Mouse (Mus musculus) stomach, embryonic 16.5 days (tissue): ENCODE measurements at regions not wholly inside any gene's neighbourhood (a gene's known extent, or its start where the extent isn't known, plus 50 kb on each side); places are given as distances from the start of the nearest gene placed in this dataset.
A peak's percentile ranks its signal among the peaks of the same experiment; 100 is the strongest.

Experiments
- ATAC-seq: fragments of 200-750 bp; cut with Nextera tagmentation; 2 replicates; pipeline ENCODE4 v1.8.0; 2017; ENCODE audit warnings: moderate number of reproducible peaks, moderate TSS enrichment; ENCODE audit not compliant: insufficient read depth, low FRiP score
- H3K27ac ChIP-seq: fragments of 300-500 bp; sonication (generic); 2 replicates; pipeline ENCODE4 v1.5.1; 2014; ENCODE audit warnings: low read length
- H3K27me3 ChIP-seq: fragments of 300-500 bp; sonication (generic); 2 replicates; pipeline ENCODE4 v1.6.1; 2014; ENCODE audit warnings: low read length, control low read depth, mixed read lengths; ENCODE audit not compliant: control insufficient read depth, insufficient read depth
- H3K36me3 ChIP-seq: fragments of 300-500 bp; sonication (generic); 2 replicates; pipeline ENCODE4 v1.6.1; 2014; ENCODE audit warnings: low read length; ENCODE audit not compliant: control insufficient read depth, insufficient read depth
- H3K4me1 ChIP-seq: fragments of 300-500 bp; sonication (generic); 2 replicates; pipeline ENCODE4 v1.6.1; 2014; ENCODE audit warnings: low read length, control low read depth, mixed read lengths; ENCODE audit not compliant: control insufficient read depth, insufficient read depth
- H3K4me2 ChIP-seq: fragments of 300-500 bp; sonication (generic); 2 replicates; pipeline ENCODE4 v1.6.1; 2014; ENCODE audit warnings: low read depth, low read length, mixed read lengths
- H3K4me3 ChIP-seq: fragments of 300-500 bp; sonication (generic); replicated peaks from 2 replicates; pipeline ENCODE4 v1.5.1; 2014; ENCODE audit warnings: mild to moderate bottlenecking, low read length
- H3K9ac ChIP-seq: fragments of 300-500 bp; sonication (generic); 2 replicates; pipeline ENCODE4 v1.6.1; 2014; ENCODE audit warnings: low read length
- H3K9me3 ChIP-seq: fragments of 300-500 bp; sonication (generic); replicated peaks from 2 replicates; pipeline ENCODE4 v1.6.1; 2016; ENCODE audit warnings: low read length, control low read depth; ENCODE audit not compliant: control insufficient read depth
- WGBS: fragments of 180-500 bp; shearing (Covaris S2); extraction: QIAGEN DNeasy Blood & Tissue Kit; methylation state at CpG from one replicate; pipeline ENCODE4 v1.1.7; 2014; 5-methylcytosine and 5-hydroxymethylcytosine counted together

GRCm38 (mm10) chr13:83987746-83988423 is 234.2 kb upstream of the Tmem161b start:
- H3K4me3 ChIP-seq, result no peak overlapping the region
- WGBS, result 36% methylated on average over 11 of the region's 11 CpGs
- no peak overlapping the region for H3K27ac ChIP-seq
- no peaks in the 10 kb centered on the region for H3K9me3 ChIP-seq
- H3K9ac ChIP-seq, result no peak overlapping the region
- H3K4me2 ChIP-seq, result peak overlapping the region; percentile 51
- no peaks in the 10 kb centered on the region for H3K27me3 ChIP-seq
- ATAC-seq, result no peak
- no peaks in the 10 kb centered on the region for H3K36me3 ChIP-seq
- H3K4me1 ChIP-seq, result no peaks in the 10 kb centered on the region

- Histone ChIP-seq H3K4me3 (no peak overlapping the region), H3K36me3 (no peaks in the 10 kb centered on the region), H3K4me2 (no peak overlapping the region), H3K27ac (no peak overlapping the region), H3K9ac (no peak overlapping the region), H3K9me3 (no peaks in the 10 kb centered on the region), H3K4me1 (no peaks in the 10 kb centered on the region), H3K27me3 (no peaks in the 10 kb centered on the region)
- 58% methylated on average over 4 of the region's 4 CpGs for WGBS
- no peak for ATAC-seq
Observed at GRCm38 (mm10) chr13:83988517-83988916, 233.6 kb upstream of the Tmem161b start.

- H3K4me2 ChIP-seq, result no peak overlapping the region
- H3K9me3 ChIP-seq, result no peaks in the 10 kb centered on the region
- 64% methylated on average over 12 of the region's 12 CpGs for WGBS
- H3K4me3 ChIP-seq, result no peak overlapping the region
- H3K9ac ChIP-seq, result no peak overlapping the region
- H3K27me3 ChIP-seq, result no peaks in the 10 kb centered on the region
- ATAC-seq, result no peak
- H3K27ac ChIP-seq, result no peak overlapping the region
- H3K4me1 ChIP-seq, result no peaks in the 10 kb centered on the region
- H3K36me3 ChIP-seq, result no peaks in the 10 kb centered on the region
Observed at GRCm38 (mm10) chr13:83997599-83998369, 224.3 kb upstream of the Tmem161b start.

DNA sequence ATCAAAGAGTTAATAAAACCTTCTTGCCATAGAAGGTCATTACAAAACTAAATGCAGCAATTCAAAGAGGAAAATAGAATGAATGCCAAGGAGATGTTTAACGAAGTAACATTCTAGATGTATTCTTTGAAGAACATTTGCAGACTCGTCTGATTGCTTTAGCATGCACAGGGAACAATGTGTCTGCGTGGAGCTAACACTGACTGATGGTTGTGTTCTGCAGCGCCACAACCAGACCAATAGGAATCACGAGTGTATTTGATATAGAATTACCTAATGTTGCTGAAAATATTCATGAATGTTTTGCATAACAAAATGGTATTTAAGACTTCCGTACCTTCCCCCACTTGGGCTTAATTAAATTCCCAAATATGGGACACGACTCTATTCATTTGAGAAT is 200.3 kb upstream of the Tmem161b start:
- Histone ChIP-seq H3K4me1 (no peaks in the 10 kb centered on the region), H3K27ac (no peak overlapping the region), H3K9ac (no peak overlapping the region), H3K36me3 (no peaks in the 10 kb centered on the region), H3K27me3 (no peaks in the 10 kb centered on the region), H3K4me3 (no peak overlapping the region), H3K4me2 (no peak overlapping the region), H3K9me3 (no peaks in the 10 kb centered on the region)
- no peak for ATAC-seq
- 70% methylated on average over 7 of the region's 7 CpGs for WGBS

- Histone ChIP-seq H3K4me2 (no peak overlapping the region), H3K27me3 (no peaks in the 10 kb centered on the region), H3K9ac (no peak overlapping the region), H3K4me3 (no peak overlapping the region), H3K36me3 (no peaks in the 10 kb centered on the region), H3K9me3 (no peaks in the 10 kb centered on the region), H3K4me1 (no peaks in the 10 kb centered on the region), H3K27ac (no peak overlapping the region)
- 85% methylated on average over 1 of the region's 1 CpGs for WGBS
- no peak for ATAC-seq
Observed at GRCm38 (mm10) chr13:84023021-84023420, 199.1 kb upstream of the Tmem161b start.

DNA sequence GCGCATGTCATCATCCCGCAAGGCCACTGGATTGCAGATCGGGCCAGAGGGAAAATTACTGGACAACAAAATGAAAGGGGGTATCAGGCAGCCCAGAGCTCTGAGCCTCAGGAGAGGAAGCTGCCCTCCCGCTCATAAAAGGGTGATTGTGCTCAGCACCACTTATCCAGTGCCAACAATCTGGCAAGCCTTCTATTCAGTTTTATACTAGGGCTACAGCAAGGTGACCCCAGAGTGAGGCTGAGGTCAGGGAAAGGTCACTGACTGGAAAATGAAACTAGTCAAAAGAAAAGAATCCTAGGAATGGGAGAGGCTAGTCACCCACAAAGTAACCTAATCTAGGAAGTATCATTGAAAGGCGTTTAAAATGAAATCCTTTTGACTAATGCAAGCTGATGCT is 198.5 kb upstream of the Tmem161b start:
- Histone ChIP-seq H3K9ac (no peak overlapping the region), H3K4me1 (no peaks in the 10 kb centered on the region), H3K4me2 (no peak overlapping the region), H3K9me3 (no peaks in the 10 kb centered on the region), H3K36me3 (no peaks in the 10 kb centered on the region), H3K27ac (no peak overlapping the region), H3K4me3 (no peak overlapping the region), H3K27me3 (no peaks in the 10 kb centered on the region)
- ATAC-seq, result no peak
- WGBS, result 77% methylated on average over 5 of the region's 5 CpGs

GRCm38 (mm10) chr13:84025348-84025747 is 196.7 kb upstream of the Tmem161b start:
- 69% methylated on average over 2 of the region's 2 CpGs for WGBS
- H3K9ac ChIP-seq, result no peak overlapping the region
- no peaks in the 10 kb centered on the region for H3K4me1 ChIP-seq
- ATAC-seq, result no peak
- H3K36me3 ChIP-seq, result no peaks in the 10 kb centered on the region
- no peaks in the 10 kb centered on the region for H3K9me3 ChIP-seq
- no peak overlapping the region for H3K27ac ChIP-seq
- no peak overlapping the region for H3K4me3 ChIP-seq
- no peak overlapping the region for H3K4me2 ChIP-seq
- H3K27me3 ChIP-seq, result no peaks in the 10 kb centered on the region

DNA sequence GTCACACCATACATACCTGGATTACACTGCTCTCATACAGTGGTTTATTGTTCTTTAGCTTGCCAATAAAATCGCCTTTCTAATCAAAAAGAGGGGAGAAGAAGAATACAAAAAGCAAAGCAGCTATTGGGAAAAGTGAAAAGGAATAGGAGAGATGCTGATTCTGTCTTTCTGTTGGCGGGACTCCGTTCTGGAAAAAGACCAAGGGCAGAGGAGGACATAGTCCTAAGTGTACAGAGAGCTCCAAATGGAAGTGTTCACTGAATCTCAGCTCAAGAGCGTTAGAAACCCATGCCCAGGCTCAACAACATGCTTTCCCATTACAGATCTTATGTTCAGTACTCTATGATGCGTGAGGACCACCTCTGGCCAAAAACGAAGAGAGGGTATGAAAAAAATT is 174.4 kb upstream of the Tmem161b start:
- Histone ChIP-seq H3K27ac (no peak overlapping the region), H3K9me3 (no peaks in the 10 kb centered on the region), H3K27me3 (no peaks in the 10 kb centered on the region), H3K4me2 (no peak overlapping the region), H3K36me3 (no peaks in the 10 kb centered on the region), H3K4me3 (no peak overlapping the region), H3K9ac (no peak overlapping the region), H3K4me1 (no peaks in the 10 kb centered on the region)
- no peak for ATAC-seq
- 84% methylated on average over 6 of the region's 6 CpGs for WGBS

- Histone ChIP-seq H3K9ac (no peak overlapping the region), H3K4me1 (no peaks in the 10 kb centered on the region), H3K9me3 (no peaks in the 10 kb centered on the region), H3K4me2 (no peak overlapping the region), H3K27ac (no peak overlapping the region), H3K4me3 (no peak overlapping the region), H3K27me3 (no peaks in the 10 kb centered on the region), H3K36me3 (no peaks in the 10 kb centered on the region)
- no peak for ATAC-seq
- WGBS, result 67% methylated on average over 1 of the region's 1 CpGs
Observed at GRCm38 (mm10) chr13:84052221-84052620, 169.9 kb upstream of the Tmem161b start.
